Mouse (Mus musculus): ENCODE data around the gene Clic1.

DNA sequence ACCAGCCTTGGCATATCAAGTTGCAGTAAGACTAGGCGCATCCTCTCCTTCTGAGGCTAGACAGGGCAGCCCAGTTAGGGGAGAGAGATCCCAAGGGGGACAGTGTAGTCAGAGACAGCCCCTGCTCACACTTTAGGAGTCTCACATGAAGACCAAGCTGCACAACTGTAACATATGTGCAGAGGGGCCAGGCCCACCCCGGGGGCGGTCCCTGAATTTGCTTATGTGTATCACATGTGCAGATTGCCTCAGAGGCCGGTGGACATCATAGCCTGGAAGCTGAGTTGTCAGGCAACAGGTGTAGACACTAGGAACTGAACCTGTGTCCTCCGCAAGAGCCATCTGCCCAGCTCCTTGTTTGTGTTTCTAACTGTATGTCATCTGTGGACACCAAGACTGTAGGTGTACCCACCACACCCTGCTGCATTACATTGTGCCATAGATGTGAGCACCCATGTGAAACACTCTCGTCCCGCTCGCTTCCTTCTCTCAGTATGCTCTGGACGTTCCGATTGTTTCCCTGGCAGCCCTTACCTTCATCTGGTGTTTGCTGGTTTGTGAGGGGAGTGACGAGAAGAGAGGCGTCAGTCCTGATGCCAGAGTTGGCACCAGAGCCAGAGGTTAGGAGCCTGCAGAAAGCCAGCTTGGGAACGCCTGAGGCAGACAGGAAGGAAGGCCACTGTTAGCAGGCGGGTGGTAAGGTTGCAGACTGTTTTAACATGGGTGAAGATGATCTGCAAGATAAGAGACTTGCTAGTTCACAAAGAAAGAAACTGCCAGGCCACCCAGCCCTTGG, 42.8 kb downstream of the Clic1 start:
- TF ChIP-seq CTCF (IDR thresholded peaks at IDR 0.05; ENCODE audit: borderline replicate concordance, insufficient read depth, low read length) (no peak), POLR2A (IDR thresholded peaks at IDR 0.05; ENCODE audit: low read depth, low read length) (no peak)
